Mouse (Mus musculus) forebrain, embryonic 10.5 days (tissue): Measurements from ENCODE around the gene Vmo1. TPM values are rescaled to one million over a fixed set of nuclear protein-coding genes. Genes with fewer than 3 reads are reported as not detected.

Experiments
- polyA plus RNA-seq: library from polyadenylated mRNA; unstranded; fragments of >200 nt; fragmentation: Nextera tagmentation; extraction: Ambion mirVana; gene quantifications from 2 replicates; pipeline ENCODE4 v1.2.1, GENCODE M21; 2016

The Vmo1 gene
- polyA plus RNA-seq, 1 experiment from 2014 or later, result 0.22 TPM

Other genes with a start within 250 kb of the Vmo1 start
- gene Alox12e, start 192.0 kb downstream of the Vmo1 start, polyA plus RNA-seq, result not detected in 2 replicates
- gene Alox15, start 162.6 kb downstream of the Vmo1 start, polyA plus RNA-seq, result 0.10 and 0.29 TPM in 2 replicates
- 56.2 and 58.8 TPM in 2 replicates for gene Pelp1, start 104.6 kb downstream of the Vmo1 start, polyA plus RNA-seq
- 31.4 and 32.9 TPM in 2 replicates for gene Arrb2, start 82.0 kb downstream of the Vmo1 start, polyA plus RNA-seq
- 43.5 and 44.5 TPM in 2 replicates for gene Med11, start 62.7 kb downstream of the Vmo1 start, polyA plus RNA-seq
- gene Zmynd15, start 55.2 kb downstream of the Vmo1 start, polyA plus RNA-seq, result 0.14 and 0.38 TPM in 2 replicates
- 0.40 and 0.47 TPM in 2 replicates for gene Cxcl16, start 54.6 kb downstream of the Vmo1 start, polyA plus RNA-seq
- gene Tm4sf5, start 9.4 kb downstream of the Vmo1 start, polyA plus RNA-seq, result 0.52 and 0.82 TPM in 2 replicates
- 0.15 and 0.54 TPM in 2 replicates for gene Gltpd2, start 4.6 kb upstream of the Vmo1 start, polyA plus RNA-seq
- 1,074 and 1,112 TPM in 2 replicates for gene Psmb6, start 10.8 kb upstream of the Vmo1 start, polyA plus RNA-seq
- not detected in 2 replicates for gene Gm40193, start 18.3 kb upstream of the Vmo1 start, polyA plus RNA-seq
- gene Pld2, start 25.4 kb upstream of the Vmo1 start, polyA plus RNA-seq, result 2.7 and 3.1 TPM in 2 replicates
- gene Mink1, start 48.3 kb upstream of the Vmo1 start, polyA plus RNA-seq, result 12.5 and 12.7 TPM in 2 replicates
- gene 4930544D05Rik, start 101.2 kb upstream of the Vmo1 start, polyA plus RNA-seq, result not detected in 2 replicates
- not detected in 2 replicates for gene Chrne, start 104.6 kb upstream of the Vmo1 start, polyA plus RNA-seq
- 0.56 and 1.00 TPM in 2 replicates for gene Gp1ba, start 124.5 kb upstream of the Vmo1 start, polyA plus RNA-seq
- gene Rnf167, start 132.6 kb upstream of the Vmo1 start, polyA plus RNA-seq, result 71.3 and 79.9 TPM in 2 replicates
- 138 TPM in 2 replicates for gene Slc25a11, start 132.9 kb upstream of the Vmo1 start, polyA plus RNA-seq
- gene Pfn1, start 140.0 kb upstream of the Vmo1 start, polyA plus RNA-seq, result 1,843 and 1,871 TPM in 2 replicates
- gene Eno3, start 142.6 kb upstream of the Vmo1 start, polyA plus RNA-seq, result 33.4 and 44.7 TPM in 2 replicates
- gene Spag7, start 154.8 kb upstream of the Vmo1 start, polyA plus RNA-seq, result 176 and 181 TPM in 2 replicates
- gene Camta2, start 173.5 kb upstream of the Vmo1 start, polyA plus RNA-seq, result 7.4 and 9.1 TPM in 2 replicates
- 0.63 and 1.1 TPM in 2 replicates for gene Inca1, start 185.5 kb upstream of the Vmo1 start, polyA plus RNA-seq
- 1.5 and 1.8 TPM in 2 replicates for gene Kif1c, start 185.9 kb upstream of the Vmo1 start, polyA plus RNA-seq
- 7.4 and 7.5 TPM in 2 replicates for gene Zfp3, start 249.6 kb upstream of the Vmo1 start, polyA plus RNA-seq